Mouse (Mus musculus): ENCODE measurements around the gene Acap1. TPM values are rescaled to one million over a fixed set of nuclear protein-coding genes. Genes with fewer than 3 reads are reported as not detected.

Gene Acap1
- polyA plus RNA-seq (2014; fragmentation: Illumina TruSeq; extraction: RNeasy Lipid Tissue Mini Kit (QIAGEN cat#74804)), result not detected

GRCm38 (mm10) chr11:69895291-69895690 lies at the start of gene Acap1:
Gene Acap1 (minus strand): TSS chr11:69895539.

GRCm38 (mm10) chr11:69935137-69935879 lies 40.0 kb upstream of the Acap1 start, which contains the start of gene Ybx2:
Gene Ybx2 (plus strand): TSS chr11:69935796.

GRCm38 (mm10) chr11:69921114-69922011 lies 26.0 kb upstream of the Acap1 start, which contains the start of gene Eif5a:
Gene Eif5a (minus strand): TSS chr11:69921958.

GRCm38 (mm10) chr11:69913554-69914371 lies 18.4 kb upstream of the Acap1 start, which contains the start of gene Gps2:
Gene Gps2 (plus strand): TSS chr11:69913888.

GRCm38 (mm10) chr11:69900471-69901405 lies 5.4 kb upstream of the Acap1 start, which contains the start of the genes 2810408A11Rik and Neurl4:
Gene 2810408A11Rik (minus strand): TSS chr11:69900987.
Gene Neurl4 (plus strand): TSS chr11:69901072.

GRCm38 (mm10) chr11:69880853-69881603 lies 14.3 kb downstream of the Acap1 start, which contains the start of gene Kctd11:
Gene Kctd11 (minus strand): TSS chr11:69881406.

GRCm38 (mm10) chr11:69877878-69878277 lies 17.5 kb downstream of the Acap1 start, which contains the start of gene Tmem95:
Gene Tmem95 (minus strand): TSS chr11:69878018.

GRCm38 (mm10) chr11:69858113-69858998 lies 37.0 kb downstream of the Acap1 start, which contains the start of gene Tnk1:
Gene Tnk1 (minus strand): TSS chr11:69858730.

GRCm38 (mm10) chr11:69846198-69846680 lies 49.1 kb downstream of the Acap1 start, which contains the start of gene Plscr3:
Gene Plscr3 (plus strand): TSS chr11:69846376.

GRCm38 (mm10) chr11:69837952-69838713 lies 57.2 kb downstream of the Acap1 start, which contains the start of gene Tmem256:
Gene Tmem256 (plus strand): TSS chr11:69838514.

GRCm38 (mm10) chr11:69837604-69837951 lies 57.8 kb downstream of the Acap1 start, which contains the start of gene Nlgn2:
Gene Nlgn2 (minus strand): TSS chr11:69837784.

Other genes with a start within 250 kb of the Acap1 start
- not detected for gene Sox15, start 240.2 kb downstream of the Acap1 start, polyA plus RNA-seq (2014; fragmentation: Illumina TruSeq; extraction: RNeasy Lipid Tissue Mini Kit (QIAGEN cat#74804))
- gene Mpdu1, start 232.9 kb downstream of the Acap1 start, polyA plus RNA-seq (2014; fragmentation: Illumina TruSeq; extraction: RNeasy Lipid Tissue Mini Kit (QIAGEN cat#74804)), result 13.0 TPM
- gene Cd68, start 229.4 kb downstream of the Acap1 start, polyA plus RNA-seq (2014; fragmentation: Illumina TruSeq; extraction: RNeasy Lipid Tissue Mini Kit (QIAGEN cat#74804)), result 9.4 TPM
- 723 TPM for gene Eif4a1, start 223.1 kb downstream of the Acap1 start, polyA plus RNA-seq (2014; fragmentation: Illumina TruSeq; extraction: RNeasy Lipid Tissue Mini Kit (QIAGEN cat#74804))
- 55.2 TPM for gene Senp3, start 213.5 kb downstream of the Acap1 start, polyA plus RNA-seq (2014; fragmentation: Illumina TruSeq; extraction: RNeasy Lipid Tissue Mini Kit (QIAGEN cat#74804))
- 10.7 TPM for gene Tnfsf13, start 209.8 kb downstream of the Acap1 start, polyA plus RNA-seq (2014; fragmentation: Illumina TruSeq; extraction: RNeasy Lipid Tissue Mini Kit (QIAGEN cat#74804))
- 4.0 TPM for gene Tnfsf12, start 199.7 kb downstream of the Acap1 start, polyA plus RNA-seq (2014; fragmentation: Illumina TruSeq; extraction: RNeasy Lipid Tissue Mini Kit (QIAGEN cat#74804))
- gene Tnfsfm13, start 199.4 kb downstream of the Acap1 start, polyA plus RNA-seq (2014; fragmentation: Illumina TruSeq; extraction: RNeasy Lipid Tissue Mini Kit (QIAGEN cat#74804)), result 2.3 TPM
- 38.0 TPM for gene Polr2a, start 136.9 kb downstream of the Acap1 start, polyA plus RNA-seq (2014; fragmentation: Illumina TruSeq; extraction: RNeasy Lipid Tissue Mini Kit (QIAGEN cat#74804))
- gene Slc35g3, start 133.6 kb downstream of the Acap1 start, polyA plus RNA-seq (2014; fragmentation: Illumina TruSeq; extraction: RNeasy Lipid Tissue Mini Kit (QIAGEN cat#74804)), result 0.48 TPM
- gene Zbtb4, start 129.6 kb downstream of the Acap1 start, polyA plus RNA-seq (2014; fragmentation: Illumina TruSeq; extraction: RNeasy Lipid Tissue Mini Kit (QIAGEN cat#74804)), result 26.4 TPM
- 3.4 TPM for gene Chrnb1, start 99.6 kb downstream of the Acap1 start, polyA plus RNA-seq (2014; fragmentation: Illumina TruSeq; extraction: RNeasy Lipid Tissue Mini Kit (QIAGEN cat#74804))
- gene Fgf11, start 93.7 kb downstream of the Acap1 start, polyA plus RNA-seq (2014; fragmentation: Illumina TruSeq; extraction: RNeasy Lipid Tissue Mini Kit (QIAGEN cat#74804)), result 7.0 TPM
- gene Tmem102, start 89.9 kb downstream of the Acap1 start, polyA plus RNA-seq (2014; fragmentation: Illumina TruSeq; extraction: RNeasy Lipid Tissue Mini Kit (QIAGEN cat#74804)), result 1.2 TPM
- not detected for gene Gm39566, start 80.2 kb downstream of the Acap1 start, polyA plus RNA-seq (2014; fragmentation: Illumina TruSeq; extraction: RNeasy Lipid Tissue Mini Kit (QIAGEN cat#74804))
- gene Spem2, start 77.1 kb downstream of the Acap1 start, polyA plus RNA-seq (2014; fragmentation: Illumina TruSeq; extraction: RNeasy Lipid Tissue Mini Kit (QIAGEN cat#74804)), result not detected
- gene Spem1, start 73.4 kb downstream of the Acap1 start, polyA plus RNA-seq (2014; fragmentation: Illumina TruSeq; extraction: RNeasy Lipid Tissue Mini Kit (QIAGEN cat#74804)), result not detected
- gene Nlgn2, start 57.8 kb downstream of the Acap1 start, polyA plus RNA-seq (2014; fragmentation: Illumina TruSeq; extraction: RNeasy Lipid Tissue Mini Kit (QIAGEN cat#74804)), result 1.4 TPM
- gene Tmem256, start 57.0 kb downstream of the Acap1 start, polyA plus RNA-seq (2014; fragmentation: Illumina TruSeq; extraction: RNeasy Lipid Tissue Mini Kit (QIAGEN cat#74804)), result 16.6 TPM
- gene Plscr3, start 49.2 kb downstream of the Acap1 start, polyA plus RNA-seq (2014; fragmentation: Illumina TruSeq; extraction: RNeasy Lipid Tissue Mini Kit (QIAGEN cat#74804)), result 1.2 TPM
- 0.26 TPM for gene Tnk1, start 36.8 kb downstream of the Acap1 start, polyA plus RNA-seq (2014; fragmentation: Illumina TruSeq; extraction: RNeasy Lipid Tissue Mini Kit (QIAGEN cat#74804))
- not detected for gene Tmem95, start 17.5 kb downstream of the Acap1 start, polyA plus RNA-seq (2014; fragmentation: Illumina TruSeq; extraction: RNeasy Lipid Tissue Mini Kit (QIAGEN cat#74804))
- 2.4 TPM for gene Kctd11, start 14.1 kb downstream of the Acap1 start, polyA plus RNA-seq (2014; fragmentation: Illumina TruSeq; extraction: RNeasy Lipid Tissue Mini Kit (QIAGEN cat#74804))
- gene 2810408A11Rik, start 5.4 kb upstream of the Acap1 start, polyA plus RNA-seq (2014; fragmentation: Illumina TruSeq; extraction: RNeasy Lipid Tissue Mini Kit (QIAGEN cat#74804)), result 2.4 TPM
- 4.1 TPM for gene Neurl4, start 5.5 kb upstream of the Acap1 start, polyA plus RNA-seq (2014; fragmentation: Illumina TruSeq; extraction: RNeasy Lipid Tissue Mini Kit (QIAGEN cat#74804))
- gene Gps2, start 18.3 kb upstream of the Acap1 start, polyA plus RNA-seq (2014; fragmentation: Illumina TruSeq; extraction: RNeasy Lipid Tissue Mini Kit (QIAGEN cat#74804)), result 21.7 TPM
- gene Eif5a, start 26.4 kb upstream of the Acap1 start, polyA plus RNA-seq (2014; fragmentation: Illumina TruSeq; extraction: RNeasy Lipid Tissue Mini Kit (QIAGEN cat#74804)), result 199 TPM
- gene Ybx2, start 40.3 kb upstream of the Acap1 start, polyA plus RNA-seq (2014; fragmentation: Illumina TruSeq; extraction: RNeasy Lipid Tissue Mini Kit (QIAGEN cat#74804)), result 6.4 TPM
- 0.63 TPM for gene Slc2a4, start 52.6 kb upstream of the Acap1 start, polyA plus RNA-seq (2014; fragmentation: Illumina TruSeq; extraction: RNeasy Lipid Tissue Mini Kit (QIAGEN cat#74804))
- 2.6 TPM for gene Cldn7, start 69.2 kb upstream of the Acap1 start, polyA plus RNA-seq (2014; fragmentation: Illumina TruSeq; extraction: RNeasy Lipid Tissue Mini Kit (QIAGEN cat#74804))
- 63.2 TPM for gene Ctdnep1, start 85.6 kb upstream of the Acap1 start, polyA plus RNA-seq (2014; fragmentation: Illumina TruSeq; extraction: RNeasy Lipid Tissue Mini Kit (QIAGEN cat#74804))
- gene Elp5, start 87.0 kb upstream of the Acap1 start, polyA plus RNA-seq (2014; fragmentation: Illumina TruSeq; extraction: RNeasy Lipid Tissue Mini Kit (QIAGEN cat#74804)), result 5.8 TPM
- 449 TPM for gene Gabarap, start 95.6 kb upstream of the Acap1 start, polyA plus RNA-seq (2014; fragmentation: Illumina TruSeq; extraction: RNeasy Lipid Tissue Mini Kit (QIAGEN cat#74804))
- gene Phf23, start 100.2 kb upstream of the Acap1 start, polyA plus RNA-seq (2014; fragmentation: Illumina TruSeq; extraction: RNeasy Lipid Tissue Mini Kit (QIAGEN cat#74804)), result 24.2 TPM
- gene Dvl2, start 105.1 kb upstream of the Acap1 start, polyA plus RNA-seq (2014; fragmentation: Illumina TruSeq; extraction: RNeasy Lipid Tissue Mini Kit (QIAGEN cat#74804)), result 1.8 TPM
- 5.8 TPM for gene Acadvl, start 119.9 kb upstream of the Acap1 start, polyA plus RNA-seq (2014; fragmentation: Illumina TruSeq; extraction: RNeasy Lipid Tissue Mini Kit (QIAGEN cat#74804))
- gene Dlg4, start 121.4 kb upstream of the Acap1 start, polyA plus RNA-seq (2014; fragmentation: Illumina TruSeq; extraction: RNeasy Lipid Tissue Mini Kit (QIAGEN cat#74804)), result 1.7 TPM
- gene Asgr1, start 158.5 kb upstream of the Acap1 start, polyA plus RNA-seq (2014; fragmentation: Illumina TruSeq; extraction: RNeasy Lipid Tissue Mini Kit (QIAGEN cat#74804)), result not detected
- 0.80 TPM for gene Asgr2, start 197.1 kb upstream of the Acap1 start, polyA plus RNA-seq (2014; fragmentation: Illumina TruSeq; extraction: RNeasy Lipid Tissue Mini Kit (QIAGEN cat#74804))
- 21.9 TPM for gene Mgl2, start 234.8 kb upstream of the Acap1 start, polyA plus RNA-seq (2014; fragmentation: Illumina TruSeq; extraction: RNeasy Lipid Tissue Mini Kit (QIAGEN cat#74804))

Data from ovary, adult 10 weeks (tissue).